Mouse (Mus musculus): ENCODE data around the gene Gabbr1.

The Gabbr1 gene

DNA sequence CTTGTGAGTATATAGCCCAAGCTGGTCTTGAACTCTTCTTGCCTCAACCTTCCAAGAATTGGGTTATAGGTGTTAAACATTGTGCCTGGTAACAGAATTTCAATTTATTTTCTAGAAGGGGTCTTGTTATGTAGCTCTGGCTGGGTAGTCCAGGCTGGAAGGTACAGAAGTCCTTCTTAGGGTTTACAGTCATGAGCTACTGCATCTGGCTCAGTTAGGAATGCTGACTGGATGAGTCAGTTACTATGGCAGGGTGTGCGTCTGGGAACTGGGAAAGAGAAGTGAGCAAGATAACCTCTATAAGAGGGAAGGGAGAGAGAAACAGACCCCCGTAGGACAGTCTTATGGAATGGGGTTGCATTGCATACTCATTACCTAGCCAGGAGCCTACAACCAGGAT is 30.0 kb downstream of the Gabbr1 start:
- ATAC-seq (ENCODE audit: low TSS enrichment): peak; percentile 15; the same call in 1 of the 2 replicates

GRCm38 (mm10) chr17:37078193-37078592 is 32.4 kb downstream of the Gabbr1 start:
- ATAC-seq (ENCODE audit: low TSS enrichment): no peak

- no peak for ATAC-seq (ENCODE audit: low TSS enrichment)
Measured at GRCm38 (mm10) chr17:37078990-37079389, 33.2 kb downstream of the Gabbr1 start.

DNA sequence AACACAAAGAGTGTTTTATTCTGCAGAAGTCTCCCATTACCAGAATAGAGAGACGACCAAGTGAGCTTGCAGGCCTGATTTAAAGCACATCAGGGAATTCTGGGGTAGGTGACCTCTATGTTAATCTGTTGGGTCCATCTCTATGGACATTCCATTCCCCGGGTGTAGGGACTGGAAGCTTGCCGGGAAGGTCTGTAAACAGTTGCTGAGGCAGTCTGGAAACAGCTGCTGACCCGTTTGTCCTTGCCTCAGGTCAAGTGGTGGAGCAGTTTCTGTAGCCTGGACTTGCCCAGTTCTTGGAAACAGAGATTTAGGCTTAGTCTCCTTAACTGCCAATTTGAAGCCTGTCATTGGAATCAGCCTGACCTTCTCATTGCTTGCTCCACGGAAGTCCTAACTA is 34.4 kb downstream of the Gabbr1 start:
- ATAC-seq (ENCODE audit: low TSS enrichment): no peak

GRCm38 (mm10) chr17:37081659-37082058 is 35.9 kb downstream of the Gabbr1 start:
- no peak for ATAC-seq (ENCODE audit: low TSS enrichment)

GRCm38 (mm10) chr17:37083327-37083726 is 37.6 kb downstream of the Gabbr1 start:
- ATAC-seq (ENCODE audit: low TSS enrichment): peak; percentile 64

DNA sequence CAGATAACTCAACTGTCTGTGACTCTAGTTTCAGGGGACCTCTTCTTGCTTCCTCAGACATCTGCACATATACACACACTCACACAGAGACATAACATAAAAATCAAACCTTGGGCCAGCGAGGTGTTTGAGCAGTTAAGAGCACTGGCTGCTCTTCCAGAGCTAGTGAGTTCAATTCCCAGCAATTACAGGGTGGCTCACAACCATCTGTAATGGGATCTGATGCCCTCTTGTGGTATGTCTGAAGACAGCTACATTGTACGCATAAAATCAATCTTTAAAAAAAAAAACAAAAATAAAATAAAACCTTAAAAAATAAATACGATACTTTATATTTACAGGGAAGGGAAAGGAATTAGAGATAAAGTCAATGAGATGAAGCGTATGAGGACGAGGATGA is 38.9 kb downstream of the Gabbr1 start:
- ATAC-seq (ENCODE audit: low TSS enrichment): no peak

- ATAC-seq (ENCODE audit: low TSS enrichment): no peak
Measured at GRCm38 (mm10) chr17:37085545-37085944, 39.8 kb downstream of the Gabbr1 start.

DNA sequence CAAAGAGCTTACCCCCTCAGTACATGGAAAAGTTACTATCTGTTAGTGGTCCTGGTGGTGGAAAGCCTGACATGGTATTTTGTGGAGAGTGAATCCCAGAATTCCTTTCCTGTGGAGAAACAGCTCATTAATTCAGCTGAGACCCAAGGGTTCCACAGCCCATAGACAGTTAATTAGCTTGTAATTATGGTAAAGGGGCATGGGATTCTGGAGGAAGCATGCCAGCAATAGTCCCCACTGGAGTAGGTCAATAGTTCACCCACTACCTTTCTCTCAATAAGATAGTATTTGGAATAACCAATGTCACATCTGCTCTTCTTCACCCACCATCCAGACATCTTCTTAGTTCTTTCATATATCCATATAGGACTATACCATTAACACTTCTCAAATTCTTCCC is 42.6 kb downstream of the Gabbr1 start, which contains the start of gene Olfr90:
Gene Olfr90, minus strand, starts transcription at position 101 of the 400 bp plus-strand sequence.
- ATAC-seq (ENCODE audit: low TSS enrichment): no peak

GRCm38 (mm10) chr17:37092198-37092597 is 46.4 kb downstream of the Gabbr1 start:
- ATAC-seq (ENCODE audit: low TSS enrichment): no peak

DNA sequence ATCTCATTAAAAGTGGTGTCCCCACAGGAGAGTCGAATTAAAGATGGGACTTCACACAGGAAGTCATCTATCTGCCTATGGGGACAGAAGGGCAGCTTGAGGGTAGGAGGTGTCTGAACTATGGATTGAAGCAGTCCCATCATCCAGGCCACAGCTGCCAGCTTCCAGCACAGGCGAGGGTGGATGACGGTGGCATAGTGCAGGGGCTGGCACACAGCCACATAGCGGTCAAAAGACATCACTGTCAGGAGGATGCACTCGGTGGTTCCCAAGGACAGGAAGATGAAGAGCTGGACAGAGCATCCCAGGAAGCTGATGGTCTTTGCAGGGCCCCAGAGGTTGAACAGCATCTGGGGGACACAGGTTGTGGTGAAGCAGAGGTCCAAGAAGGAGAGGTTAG is 47.5 kb downstream of the Gabbr1 start:
- no peak for ATAC-seq (ENCODE audit: low TSS enrichment)

GRCm38 (mm10) chr17:37098178-37098577 is 52.4 kb downstream of the Gabbr1 start, which contains the start of gene Olfr91:
Olfr91 (minus strand) TSS chr17:37098278.
- no peak for ATAC-seq (ENCODE audit: low TSS enrichment)

DNA sequence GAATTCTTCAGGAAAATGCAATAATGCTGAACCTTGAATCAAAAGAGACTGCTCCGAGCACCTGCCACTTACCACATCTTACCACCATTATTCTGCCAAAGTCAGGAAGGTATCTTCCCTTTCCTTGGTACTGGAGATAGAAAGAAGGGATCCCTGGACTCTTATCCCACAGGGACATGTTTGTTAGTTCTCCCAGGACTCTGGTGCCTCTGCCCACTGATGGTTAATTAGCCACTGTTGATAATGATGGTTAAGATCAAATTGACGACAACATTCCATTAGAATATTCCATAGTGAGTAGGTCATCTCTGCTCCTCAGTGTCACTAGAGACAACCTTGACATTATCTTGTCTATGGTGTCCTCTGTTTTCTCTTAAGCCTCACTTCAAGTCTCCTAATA is 74.2 kb downstream of the Gabbr1 start, which contains the start of gene Olfr92:
Gene Olfr92, minus strand, starts transcription at position 101 of the 400 bp plus-strand sequence.
- no peak for ATAC-seq (ENCODE audit: low TSS enrichment)

Data from frontal cortex, adult (tissue).